Mouse (Mus musculus) neural tube, embryonic 10.5 days (tissue): ENCODE results near the gene Plcb3.
A peak's percentile ranks its signal among the peaks of the same experiment; 100 is the strongest.
"Not testable (repeated sequence)": the region's sequence is repeated elsewhere in the genome, so short reads cannot be mapped to it uniquely, and the experiment has no call there.

Experiments
- DNase-seq: peaks from one replicate; pipeline ENCODE4 v3.0.0-alpha.2; 2017; ENCODE audit warnings: low spot score; ENCODE audit errors: extremely low spot score

The Plcb3 gene

DNA sequence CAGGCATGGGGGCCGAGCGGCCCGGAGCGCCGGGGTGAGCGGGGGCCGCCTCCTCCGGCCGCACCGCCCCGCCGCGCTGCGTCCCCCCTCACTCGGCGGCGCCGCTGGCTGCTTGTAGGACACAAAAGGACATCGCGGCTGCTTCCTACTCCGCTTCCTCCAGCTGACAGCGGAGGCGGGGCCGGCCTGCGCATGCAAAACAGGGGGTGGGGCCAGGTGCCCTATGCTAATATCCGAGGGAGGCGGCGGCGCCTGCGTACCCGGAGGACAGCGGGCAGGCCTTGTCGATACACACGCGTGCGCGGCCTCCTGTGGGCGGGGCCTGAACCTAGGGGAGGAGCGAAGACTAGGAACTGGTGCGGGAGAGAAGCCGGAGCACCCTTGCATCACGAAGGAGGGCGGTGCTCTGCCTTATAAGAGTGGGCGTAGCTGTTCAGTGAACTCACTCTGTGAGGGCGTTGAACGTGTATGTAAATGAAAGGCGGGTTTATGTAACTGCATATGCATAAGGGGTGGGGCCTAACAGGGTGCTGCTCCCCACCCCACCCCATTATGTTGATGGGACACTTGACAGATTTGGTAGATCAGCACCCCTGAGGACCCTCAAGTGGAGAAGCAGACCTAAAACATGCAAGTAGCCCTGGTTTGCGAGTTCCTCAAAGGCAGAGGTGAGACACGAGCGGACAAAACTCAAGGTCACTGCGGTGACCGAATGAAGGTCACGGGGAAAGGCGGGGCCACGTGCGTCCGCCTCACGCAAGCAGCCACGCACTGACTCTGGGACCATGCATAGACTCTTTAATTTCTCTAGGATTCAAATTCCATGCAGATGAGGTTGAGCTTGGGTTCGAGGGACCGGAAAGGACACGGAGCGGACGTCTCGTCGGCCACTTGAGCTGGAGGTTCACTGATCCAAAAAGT lies 54.4 kb downstream of the Plcb3 start, which contains the start of gene Esrra:
Esrra (minus strand) TSS at position 167 of the 921 bp plus-strand sequence.
- DNase-seq = peak; percentile 100

DNA sequence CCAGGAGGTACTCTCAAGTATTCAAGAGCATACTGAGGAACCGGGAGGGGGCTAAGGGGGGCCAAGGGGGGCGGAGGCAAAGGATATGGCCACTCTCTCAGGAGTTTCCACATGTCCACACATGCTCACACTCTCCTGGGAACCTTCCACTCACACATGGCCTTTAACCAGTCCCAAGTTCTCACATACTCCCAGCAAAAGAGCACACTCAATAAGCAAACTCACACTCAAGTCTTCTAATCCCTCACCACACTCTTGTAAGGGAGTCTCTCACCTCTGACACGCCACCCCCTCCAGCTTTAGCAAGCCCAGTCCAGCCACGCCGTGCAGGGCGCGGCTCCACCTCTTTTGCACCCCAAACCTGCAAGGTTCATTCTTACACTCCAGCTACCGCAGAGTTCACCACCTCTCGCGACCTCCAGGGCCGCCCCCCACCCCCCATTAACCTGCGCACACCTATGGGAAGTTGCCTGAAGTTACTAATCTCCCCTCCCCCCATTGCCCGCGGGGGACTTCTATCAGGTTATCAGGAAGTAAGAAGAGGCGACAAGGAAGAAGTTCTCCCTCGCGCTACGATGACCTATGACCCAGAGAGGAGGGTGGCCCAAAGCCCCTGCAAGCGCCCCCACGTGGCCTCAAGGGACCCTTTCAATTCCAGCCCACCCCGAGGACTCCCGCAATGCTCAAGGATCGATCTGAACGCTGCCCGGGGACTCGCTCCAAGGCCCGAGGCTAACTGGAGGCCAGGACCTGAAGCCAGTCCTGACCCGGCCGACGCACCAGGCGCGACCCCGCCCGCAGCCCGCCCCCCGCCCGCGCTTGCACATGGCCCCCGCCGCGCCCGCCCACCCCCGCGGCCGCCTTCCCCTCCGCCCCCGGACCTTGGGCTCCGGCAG lies 55.3 kb downstream of the Plcb3 start:
- no peak for DNase-seq

DNA sequence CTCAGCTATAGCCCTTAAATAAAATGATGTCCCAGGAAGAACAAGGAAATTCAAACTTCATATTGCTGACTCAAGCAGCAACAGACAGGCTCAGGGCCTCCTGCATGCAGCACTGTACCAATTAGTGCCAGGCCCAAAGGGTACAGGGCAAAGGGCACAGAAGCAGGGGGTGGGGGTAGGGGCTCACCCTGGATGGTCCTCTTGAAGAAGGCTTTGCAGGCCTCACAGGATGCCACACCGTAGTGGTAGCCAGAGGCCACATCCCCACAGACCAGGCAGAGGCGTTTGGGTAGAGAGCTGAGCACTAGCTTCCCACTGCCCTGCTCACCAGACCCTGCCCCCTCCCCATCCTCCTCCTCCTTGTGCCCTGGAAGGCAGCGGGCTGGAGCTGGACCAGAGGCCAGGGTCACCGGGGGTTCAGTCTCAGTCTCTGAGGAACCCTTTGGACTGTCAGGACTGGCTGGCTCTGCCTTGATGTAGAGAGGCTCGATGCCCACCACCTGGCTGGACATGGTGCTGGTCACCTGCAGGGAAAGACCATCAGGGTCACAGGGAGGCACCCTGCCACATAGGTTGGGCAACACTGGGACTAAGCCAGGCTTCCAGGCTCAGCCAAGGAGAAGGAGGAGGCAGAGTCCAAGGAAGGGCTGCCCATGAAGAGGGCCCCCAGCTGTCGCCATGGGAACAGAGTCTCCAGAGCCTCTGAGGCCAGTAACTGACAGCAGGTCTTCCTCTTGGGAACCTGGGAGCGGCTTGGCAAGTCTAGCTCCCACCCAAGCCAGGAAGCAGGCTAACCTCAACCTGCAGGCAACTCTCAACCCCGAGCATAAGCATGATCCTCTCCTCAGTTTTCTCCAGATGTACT lies 56.2 kb downstream of the Plcb3 start:
- DNase-seq = no peak

DNA sequence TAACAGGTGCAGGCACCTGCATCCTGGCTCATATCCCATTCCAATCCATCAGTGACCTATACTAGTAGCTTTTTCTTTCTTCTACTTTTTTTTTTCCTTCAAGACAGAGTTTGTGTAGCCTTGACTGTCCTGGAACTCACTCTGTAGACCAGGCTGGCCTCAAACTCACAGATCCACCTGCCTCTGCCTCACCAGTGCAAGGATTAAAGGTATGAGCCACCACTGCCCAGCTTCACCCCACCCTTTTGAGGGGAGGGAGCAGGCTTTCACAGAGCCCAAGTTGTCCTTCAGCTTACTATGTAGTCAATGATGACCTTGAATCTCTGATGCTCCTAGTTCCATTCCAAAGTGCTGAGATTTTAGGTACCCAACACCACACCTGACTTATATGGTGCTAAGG lies 56.8 kb downstream of the Plcb3 start:
- DNase-seq = no peak

DNA sequence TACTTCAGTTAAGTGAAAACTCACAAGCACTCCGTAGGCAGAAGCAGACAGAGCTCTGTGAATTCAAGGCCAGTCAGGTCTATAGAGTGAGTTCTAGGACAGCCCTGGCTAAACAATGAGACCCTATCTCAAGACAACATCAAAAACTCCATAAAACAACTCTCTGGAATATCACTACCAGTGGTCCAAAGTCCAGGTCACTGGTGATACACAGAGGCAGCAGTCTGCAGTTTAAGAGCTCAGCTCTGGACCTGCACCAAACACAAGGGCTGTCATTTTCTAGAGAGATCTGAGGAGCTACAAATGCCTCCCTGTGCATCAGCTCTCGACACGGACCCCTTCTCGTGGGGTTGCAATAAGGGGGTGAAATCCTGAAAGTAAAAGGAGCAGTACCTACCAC lies 57.9 kb downstream of the Plcb3 start:
- DNase-seq = no peak

DNA sequence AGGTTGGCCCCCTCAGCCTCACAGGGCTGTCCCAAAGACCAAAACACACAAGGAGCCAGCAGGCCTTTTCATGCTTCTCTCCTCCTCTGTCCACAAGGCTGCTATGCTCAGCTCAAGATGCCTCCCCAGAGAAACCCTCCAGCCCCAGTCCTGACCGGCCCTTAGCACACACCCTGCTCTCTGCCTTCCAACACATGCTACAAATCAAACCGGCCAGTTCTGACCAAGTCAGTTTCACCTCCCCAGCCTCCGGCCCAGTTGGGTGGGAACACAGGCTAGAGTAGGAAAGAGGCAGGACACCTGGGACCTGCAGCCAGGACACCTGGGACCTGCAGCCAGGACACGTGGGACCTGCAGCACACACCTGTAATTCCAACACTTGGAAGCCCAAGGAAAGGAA lies 59.8 kb downstream of the Plcb3 start:
- DNase-seq = no peak

DNA sequence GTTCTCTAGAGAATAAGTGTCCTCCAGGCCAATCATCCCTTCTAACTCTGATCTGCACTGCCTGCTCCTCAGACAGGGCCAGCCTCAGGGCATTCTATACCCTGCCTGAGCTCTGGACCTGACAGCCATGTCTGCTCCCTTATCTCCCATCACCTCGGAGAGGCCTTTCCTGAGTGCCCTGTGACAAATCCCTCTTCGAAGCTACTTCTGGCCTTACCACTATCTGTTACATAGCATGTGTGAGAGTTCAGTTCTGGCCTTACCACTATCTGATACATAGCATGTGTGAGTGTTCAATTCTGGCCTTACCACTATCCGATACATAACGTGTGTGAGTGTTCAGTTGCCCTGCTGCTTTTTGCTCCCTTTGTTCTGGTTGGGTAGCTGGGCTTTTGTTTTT lies 61.0 kb downstream of the Plcb3 start:
- DNase-seq = no peak

DNA sequence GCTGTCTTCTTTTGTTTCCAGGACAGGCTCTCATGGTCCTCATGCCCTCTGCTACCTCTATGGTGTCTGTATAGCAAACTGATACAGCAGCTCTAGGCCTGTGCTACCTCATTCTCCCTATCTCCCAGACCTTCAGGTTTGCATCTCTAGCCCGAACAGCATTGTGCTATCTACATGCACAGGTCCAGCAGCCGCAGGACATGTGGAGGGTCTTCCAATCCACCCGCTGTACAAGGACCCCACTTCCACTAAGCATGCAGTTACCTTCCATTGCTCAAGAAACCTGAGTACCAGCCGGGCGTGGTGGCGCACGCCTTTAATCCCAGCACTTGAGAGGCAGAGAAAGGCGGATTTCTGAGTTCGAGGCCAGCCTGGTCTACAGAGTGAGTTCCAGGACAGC lies 61.7 kb downstream of the Plcb3 start:
- DNase-seq = no peak

DNA sequence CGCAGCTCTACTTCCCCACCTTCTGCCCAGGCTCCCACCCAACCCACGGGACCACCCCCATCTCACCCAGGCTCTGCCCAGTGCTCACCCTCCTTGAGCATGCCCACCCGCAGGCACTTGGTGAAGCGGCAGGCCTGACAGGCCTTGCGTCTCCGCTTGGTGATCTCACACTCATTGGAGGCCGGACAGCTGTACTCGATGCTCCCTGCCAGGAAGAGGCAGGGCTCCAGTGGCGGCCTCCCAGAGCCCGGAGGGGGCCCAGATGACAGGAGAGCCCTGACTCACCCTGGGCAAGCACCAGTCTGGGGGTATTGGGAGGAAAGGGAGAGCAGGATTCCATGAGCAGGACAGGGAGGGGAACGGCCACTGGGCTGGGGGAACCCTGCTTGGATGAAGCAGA lies 62.3 kb downstream of the Plcb3 start:
- no peak for DNase-seq

DNA sequence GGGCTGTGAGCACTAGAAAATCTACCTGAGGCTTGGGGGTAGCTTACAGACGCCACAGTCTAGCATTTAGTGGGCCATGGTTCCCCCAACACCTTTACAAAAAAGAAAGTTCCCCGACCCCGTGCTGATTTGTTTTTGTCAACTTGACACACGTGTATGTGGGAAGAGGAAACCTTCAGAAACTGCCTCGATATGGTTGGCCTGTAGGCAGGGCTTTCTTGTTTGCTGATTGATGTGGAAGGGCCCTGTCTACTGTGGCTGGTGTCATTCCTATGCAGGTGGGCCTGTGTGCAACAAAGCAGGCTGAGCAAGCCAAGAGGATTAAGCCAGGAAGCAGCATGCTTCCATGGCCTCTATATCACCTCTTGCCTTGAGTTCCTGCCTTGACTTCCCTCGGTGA lies 63.2 kb downstream of the Plcb3 start:
- no peak for DNase-seq

DNA sequence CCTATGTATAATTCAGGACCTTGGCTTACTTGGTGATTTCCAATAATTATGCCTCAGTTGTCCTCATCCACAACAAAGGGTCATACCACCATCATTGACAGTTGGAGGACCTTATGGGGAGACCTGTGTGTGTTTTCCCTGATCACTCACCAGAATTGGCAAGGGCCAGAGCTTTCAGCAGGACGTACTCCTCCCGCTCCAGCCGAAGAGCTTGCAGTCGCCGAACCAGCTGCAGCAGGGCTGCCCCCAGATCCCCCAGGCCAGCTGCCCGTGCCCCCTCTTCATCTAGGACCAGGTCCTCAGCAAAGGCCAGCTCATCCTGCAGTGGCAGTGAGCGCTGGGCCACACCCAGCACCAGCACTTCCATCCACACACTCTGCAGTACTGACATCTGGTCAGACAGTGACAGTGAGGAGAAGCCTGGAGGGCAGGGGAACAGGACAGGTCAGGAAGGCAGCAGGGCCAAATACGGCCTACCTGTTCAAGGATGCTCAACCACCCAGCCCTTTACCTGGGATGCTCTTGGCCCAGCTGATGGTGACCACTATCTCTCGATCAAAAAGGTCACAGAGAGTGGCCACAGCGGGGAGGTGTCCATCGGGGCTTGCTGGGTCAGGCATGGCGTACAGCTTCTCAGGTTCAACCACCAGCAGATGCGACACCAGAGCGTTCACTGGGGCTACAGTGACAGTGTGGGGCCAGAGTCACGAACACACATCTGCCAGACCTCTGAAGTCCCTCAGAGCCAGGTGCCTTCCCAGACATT lies 63.9 kb downstream of the Plcb3 start:
- DNase-seq = no peak

DNA sequence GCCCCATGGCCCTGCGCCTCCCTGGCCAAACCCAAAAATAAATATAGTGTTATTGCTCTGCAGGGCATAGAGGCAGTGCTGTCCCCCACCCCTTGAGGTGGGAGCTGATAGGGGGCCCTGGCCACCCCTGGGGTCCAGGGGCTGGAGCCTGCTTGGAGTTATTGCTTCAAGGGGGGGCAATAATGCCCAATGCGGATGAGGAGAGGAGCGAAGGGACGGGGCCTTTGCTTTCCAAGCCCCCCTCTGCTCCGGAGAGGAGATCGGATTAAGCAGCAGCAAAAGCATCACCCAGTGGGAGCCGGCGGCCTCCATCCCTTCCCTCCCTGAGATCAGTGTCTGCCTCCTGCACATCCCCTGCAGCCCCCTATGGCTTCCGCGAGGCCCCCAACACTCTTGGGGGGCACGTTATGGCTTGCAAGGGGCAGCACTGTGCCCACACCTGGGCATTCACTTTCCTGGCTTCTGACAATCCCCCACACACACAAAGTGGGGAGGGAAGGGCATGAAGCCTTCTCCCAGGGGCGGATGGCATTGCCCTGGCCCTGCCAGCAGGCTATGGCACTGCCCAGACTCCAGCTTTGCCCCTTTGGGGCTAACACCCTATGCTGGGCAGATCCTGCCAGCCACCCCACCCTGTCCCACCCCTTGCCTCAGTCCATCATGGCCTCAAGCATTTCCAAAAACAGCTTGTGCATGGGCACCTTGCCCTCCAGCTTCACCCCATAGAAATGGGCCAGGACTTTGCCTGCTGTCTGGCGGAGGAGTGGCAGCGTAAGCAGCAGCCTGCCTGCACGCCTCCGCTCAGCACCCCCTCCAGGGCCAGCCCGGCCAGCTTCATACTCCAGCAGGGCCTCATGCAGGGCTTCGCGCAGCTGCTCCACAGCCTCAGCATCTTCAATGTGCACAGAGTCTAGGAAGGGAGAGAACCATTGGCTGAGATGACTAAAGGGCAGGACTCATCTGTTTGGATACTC lies 64.9 kb downstream of the Plcb3 start:
- DNase-seq = no peak

DNA sequence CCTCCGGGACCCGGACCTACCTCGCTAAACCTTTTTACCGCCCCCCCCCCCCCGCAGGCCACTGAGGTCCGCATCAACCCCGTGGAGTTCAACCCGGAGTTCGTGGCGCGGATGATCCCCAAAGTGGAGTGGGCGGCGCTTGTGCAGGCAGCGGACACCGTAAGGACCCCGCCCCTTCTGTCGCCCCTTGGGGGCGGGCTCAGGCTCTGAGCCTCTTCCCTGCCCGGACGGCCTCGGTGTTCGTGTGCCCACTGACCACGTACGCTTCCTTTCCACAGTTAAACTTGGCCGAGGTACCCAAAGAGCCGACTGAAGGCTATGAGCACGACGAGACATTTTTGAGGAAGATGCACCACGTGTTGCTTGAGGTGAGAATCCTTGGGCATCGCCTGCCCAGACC lies 66.0 kb downstream of the Plcb3 start:
- DNase-seq = not testable (repeated sequence)

DNA sequence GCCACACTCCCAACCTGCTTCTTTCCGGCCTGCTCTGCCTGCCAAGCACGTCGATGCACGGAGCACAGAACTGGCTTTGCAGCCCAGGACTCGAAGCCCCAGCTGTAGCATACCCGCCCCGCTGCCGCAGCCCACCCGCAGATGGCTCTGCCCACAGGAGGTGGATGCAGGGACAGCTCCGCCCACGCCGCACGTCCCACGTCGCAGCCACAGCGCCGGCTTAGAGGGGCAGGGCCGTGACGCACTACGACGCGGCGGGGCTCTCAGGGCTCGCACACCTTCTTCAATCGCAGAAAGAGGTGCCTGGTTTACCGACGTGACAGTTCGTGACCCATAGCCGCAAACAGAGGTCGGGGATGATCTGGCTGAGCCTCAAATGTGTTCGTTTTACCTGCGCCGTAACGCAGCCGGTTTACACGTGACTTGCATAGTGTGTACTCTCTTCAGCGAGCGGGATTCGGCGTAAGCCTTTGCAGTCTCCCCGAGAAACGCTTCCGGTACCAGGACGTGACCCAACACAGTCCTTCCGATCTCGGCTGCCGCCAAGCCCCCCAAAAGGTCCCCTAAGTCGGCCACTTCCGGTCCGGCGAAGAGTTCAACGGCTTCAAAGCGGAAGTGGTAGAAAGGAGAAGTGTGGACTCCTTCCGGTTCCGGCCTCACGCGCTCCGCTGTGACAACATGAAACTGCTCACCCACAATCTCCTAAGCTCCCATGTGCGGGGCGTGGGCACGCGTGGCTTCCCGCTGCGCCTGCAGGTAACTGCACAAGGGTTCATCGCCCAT lies 66.6 kb downstream of the Plcb3 start, which contains the start of the genes Trmt112 and Prdx5:
Trmt112 (plus strand) TSS at position 192 of the 783 bp plus-strand sequence.
Prdx5 (minus strand) TSS at position 600 of the 783 bp plus-strand sequence.
- DNase-seq = peak; percentile 89

DNA sequence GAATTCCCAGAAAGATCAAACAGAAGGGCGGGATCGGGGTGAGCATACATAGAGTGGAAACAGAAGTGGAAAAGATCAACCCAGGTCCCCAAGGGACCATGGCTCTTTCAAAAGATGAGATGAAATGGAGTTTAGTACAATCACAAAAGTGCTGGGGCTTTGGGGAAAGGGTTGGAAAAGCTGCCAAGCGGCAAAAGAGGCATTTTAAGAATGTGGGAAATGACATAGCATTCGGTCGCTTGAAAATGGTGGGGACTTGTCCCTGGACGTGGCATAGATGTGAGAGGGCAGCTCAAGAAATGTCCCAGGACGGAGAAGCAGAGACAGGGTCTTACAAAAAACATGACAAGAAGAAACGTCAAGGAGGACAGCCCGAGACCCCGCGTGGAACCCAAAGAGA lies 67.2 kb downstream of the Plcb3 start:
- DNase-seq = no peak

DNA sequence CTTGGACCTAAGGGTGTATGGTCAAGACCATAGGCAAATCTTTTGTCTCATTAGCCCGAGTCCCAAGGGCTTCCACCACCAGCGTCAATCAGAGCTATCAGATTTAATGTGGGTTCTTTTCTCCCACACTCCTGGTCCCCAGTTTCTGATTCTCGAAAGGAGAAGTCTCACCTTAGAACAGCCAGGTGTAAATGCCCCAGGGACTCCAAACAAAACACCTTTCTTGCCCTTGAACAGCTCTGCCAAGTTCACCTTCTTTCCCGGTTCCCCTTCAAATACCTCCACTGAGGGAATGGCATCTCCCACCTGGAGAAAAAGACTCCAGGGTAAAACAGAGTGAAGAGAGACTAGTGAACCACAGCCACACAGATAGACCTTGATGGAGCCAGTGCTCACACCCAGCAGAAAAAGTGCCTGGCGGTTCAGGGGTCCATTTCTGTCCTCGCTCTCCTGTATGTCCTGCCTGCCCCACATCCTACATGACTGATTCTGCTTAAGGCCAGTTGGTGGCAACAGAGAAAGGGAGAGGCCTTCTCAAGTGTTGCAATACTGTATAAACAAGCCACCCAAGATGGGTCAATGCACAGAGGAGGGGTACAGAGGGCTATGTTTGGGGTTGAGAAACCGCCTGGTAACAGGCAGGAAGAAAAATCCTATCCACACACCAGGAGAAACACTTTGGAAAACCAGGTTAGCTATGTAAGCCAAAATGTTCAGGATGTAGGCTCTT lies 68.3 kb downstream of the Plcb3 start:
- no peak for DNase-seq

DNA sequence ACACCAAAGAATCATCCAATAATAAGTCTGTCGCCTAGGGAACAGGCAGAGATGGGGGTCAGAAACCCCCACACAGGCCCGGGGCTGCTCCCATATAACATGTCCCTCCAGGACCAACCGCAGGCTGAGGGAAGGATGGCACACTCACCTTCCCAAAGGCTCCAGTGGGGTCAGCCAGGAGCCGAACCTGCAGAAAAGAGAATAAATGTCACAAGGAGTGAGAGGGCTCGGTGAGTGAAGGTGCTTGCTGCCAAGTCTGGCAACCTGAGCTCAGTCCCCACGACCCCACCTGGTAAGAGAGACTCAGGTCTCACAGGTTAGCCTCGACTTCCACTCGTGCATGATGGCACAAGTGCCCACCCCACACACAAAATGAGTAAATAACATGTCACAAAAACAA lies 69.2 kb downstream of the Plcb3 start:
- no peak for DNase-seq

DNA sequence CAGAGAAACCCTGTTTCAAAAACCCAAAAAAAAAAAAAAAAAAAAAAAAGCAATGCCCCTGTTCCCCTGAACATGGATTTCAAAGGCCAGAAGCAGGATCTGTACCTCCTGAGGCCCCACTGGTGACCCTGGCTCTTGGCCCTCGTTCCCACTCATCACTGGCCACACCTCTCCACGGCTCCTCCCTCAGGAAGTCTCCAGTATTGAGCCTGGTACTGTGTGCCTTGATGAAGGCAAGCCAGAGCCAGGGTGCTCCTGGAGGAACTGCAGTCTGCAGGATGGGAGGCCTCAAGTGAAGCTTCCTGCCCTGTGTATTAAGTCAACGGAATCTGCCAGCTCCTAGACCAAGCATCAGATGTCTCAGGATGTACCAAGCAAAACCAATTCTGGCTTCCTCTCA lies 70.1 kb downstream of the Plcb3 start:
- DNase-seq = no peak
